Mouse (Mus musculus) hematopoietic stem cell, adult 5-6 weeks (primary cell): Measurements from ENCODE around the gene Pex26. TPM values are rescaled to one million over a fixed set of nuclear protein-coding genes. Genes with fewer than 3 reads are reported as not detected.

Source experiments
- ATAC-seq, 2 experiments: fragments of 125-278 bp in 1 of 2; replicated peaks in 1 of 2; 2 replicates each; pipeline ENCODE4 v1.8.0; 2016 to 2017; ENCODE audit warnings: inconsistent platforms in 2 of 2, mild to moderate bottlenecking in 2 of 2, moderate number of reproducible peaks in 2 of 2, low read depth in 1 of 2, moderate TSS enrichment in 1 of 2; ENCODE audit not compliant: low FRiP score in 2 of 2, poor library complexity in 2 of 2, severe bottlenecking in 2 of 2, insufficient read depth in 1 of 2, low TSS enrichment in 1 of 2
- total RNA-seq: library from RNA; stranded (forward); fragments of 172-1452, 232-1000 nt; gene quantifications from 2 replicates; pipeline ENCODE4 v1.2.3, GENCODE M21; 2017

Gene Pex26
- total RNA-seq, 1 experiment from 2014 or later: 7.8 TPM

GRCm38 (mm10) chr6:121191261-121192009 is 8.0 kb downstream of the Pex26 start:
- ATAC-seq: peak; percentile 49 to 65; a peak in 1 of 4 replicates

- no peak for ATAC-seq
These were observed 10.8 kb downstream of the Pex26 start for GRCm38 (mm10) chr6:121194061-121194955.

- ATAC-seq: no peak
These were observed 11.7 kb downstream of the Pex26 start for GRCm38 (mm10) chr6:121194956-121195731.

- ATAC-seq: no peak
These were observed 14.4 kb downstream of the Pex26 start for GRCm38 (mm10) chr6:121197807-121198365.

- ATAC-seq: peak in 1 of 2 experiments; percentile 53; a peak in 1 of 4 replicates
These were observed 17.0 kb downstream of the Pex26 start for GRCm38 (mm10) chr6:121200458-121200857.

- ATAC-seq: no peak
These were observed 18.6 kb downstream of the Pex26 start for GRCm38 (mm10) chr6:121202026-121202425.

GRCm38 (mm10) chr6:121206481-121206880 is 23.0 kb downstream of the Pex26 start:
- no peak for ATAC-seq

GRCm38 (mm10) chr6:121209584-121209983 is 26.1 kb downstream of the Pex26 start:
- no peak for ATAC-seq

GRCm38 (mm10) chr6:121210149-121210925 is 26.9 kb downstream of the Pex26 start, which contains the start of gene Tuba8:
Gene Tuba8, plus strand, starts transcription at chr6:121210696.
- peak; percentile 46 to 68 for ATAC-seq

GRCm38 (mm10) chr6:121210926-121211289 is 27.4 kb downstream of the Pex26 start:
- no peak for ATAC-seq

GRCm38 (mm10) chr6:121211743-121212142 is 28.3 kb downstream of the Pex26 start:
- no peak for ATAC-seq

GRCm38 (mm10) chr6:121212988-121213387 is 29.5 kb downstream of the Pex26 start:
- ATAC-seq: no peak

- no peak for ATAC-seq
These were observed 30.8 kb downstream of the Pex26 start for GRCm38 (mm10) chr6:121214221-121214620.

GRCm38 (mm10) chr6:121214667-121215330 is 31.3 kb downstream of the Pex26 start:
- ATAC-seq: peak; percentile 68 to 74

GRCm38 (mm10) chr6:121215336-121215735 is 31.9 kb downstream of the Pex26 start:
- no peak for ATAC-seq

GRCm38 (mm10) chr6:121215896-121216295 is 32.4 kb downstream of the Pex26 start:
- no peak for ATAC-seq
